Mouse (Mus musculus) midbrain, embryonic 16.5 days (tissue): ENCODE measurements around the gene Tns3. TPM values are rescaled to one million over a fixed set of nuclear protein-coding genes. Genes with fewer than 3 reads are reported as not detected.

ENCODE experiments used
- ATAC-seq: fragments of 200-750 bp; cut with Nextera tagmentation; 2 replicates; pipeline ENCODE4 v1.8.0; 2017; ENCODE audit warnings: moderate TSS enrichment
- H3K27ac ChIP-seq: fragments of 300-500 bp; sonication (generic); 2 replicates; pipeline ENCODE4 v1.5.1; 2014; ENCODE audit warnings: mild to moderate bottlenecking, low read length, mixed read lengths
- H3K27me3 ChIP-seq: fragments of 300-500 bp; sonication (generic); 2 replicates; pipeline ENCODE4 v1.6.1; 2014; ENCODE audit warnings: low read depth, low read length, mixed read lengths; ENCODE audit not compliant: control insufficient read depth, insufficient read depth
- H3K36me3 ChIP-seq: fragments of 300-500 bp; sonication (generic); 2 replicates; pipeline ENCODE4 v1.6.1; 2014; ENCODE audit warnings: mild to moderate bottlenecking, low read length, moderate library complexity, mixed read lengths; ENCODE audit not compliant: control insufficient read depth, insufficient read depth
- H3K4me1 ChIP-seq: fragments of 300-500 bp; sonication (generic); 2 replicates; pipeline ENCODE4 v1.6.1; 2014; ENCODE audit warnings: mild to moderate bottlenecking, low read length, mixed read lengths; ENCODE audit not compliant: control insufficient read depth, insufficient read depth
- H3K4me2 ChIP-seq: fragments of 300-500 bp; sonication (generic); 2 replicates; pipeline ENCODE4 v1.6.1; 2014; ENCODE audit warnings: mild to moderate bottlenecking, low read length, mixed read lengths
- H3K4me3 ChIP-seq: fragments of 300-500 bp; sonication (generic); 2 replicates; pipeline ENCODE4 v1.5.1; 2014; ENCODE audit warnings: low read depth, mild to moderate bottlenecking, low read length, moderate library complexity, mixed read lengths
- H3K9ac ChIP-seq: fragments of 300-500 bp; sonication (generic); 2 replicates; pipeline ENCODE4 v1.6.1; 2014; ENCODE audit warnings: low read depth, low read length, mixed read lengths
- H3K9me3 ChIP-seq: fragments of 300-500 bp; sonication (generic); replicated peaks from 2 replicates; pipeline ENCODE4 v1.6.1; 2014; ENCODE audit warnings: mild to moderate bottlenecking, low read length, mixed read lengths; ENCODE audit not compliant: control insufficient read depth, poor library complexity, severe bottlenecking
- WGBS: fragments of 180-500 bp; shearing (Covaris S2); extraction: QIAGEN DNeasy Blood & Tissue Kit; methylation state at CpG from one replicate; pipeline ENCODE4 v1.1.7; 2014; 5-methylcytosine and 5-hydroxymethylcytosine counted together
- polyA plus RNA-seq: library from polyadenylated mRNA; unstranded; fragments of >200 nt; fragmentation: Nextera tagmentation; extraction: Ambion mirVana; gene quantifications from 2 replicates; pipeline ENCODE4 v1.2.1, GENCODE M21; 2015

The Tns3 gene
- polyA plus RNA-seq, 1 experiment from 2014 or later, result 5.3 TPM

DNA sequence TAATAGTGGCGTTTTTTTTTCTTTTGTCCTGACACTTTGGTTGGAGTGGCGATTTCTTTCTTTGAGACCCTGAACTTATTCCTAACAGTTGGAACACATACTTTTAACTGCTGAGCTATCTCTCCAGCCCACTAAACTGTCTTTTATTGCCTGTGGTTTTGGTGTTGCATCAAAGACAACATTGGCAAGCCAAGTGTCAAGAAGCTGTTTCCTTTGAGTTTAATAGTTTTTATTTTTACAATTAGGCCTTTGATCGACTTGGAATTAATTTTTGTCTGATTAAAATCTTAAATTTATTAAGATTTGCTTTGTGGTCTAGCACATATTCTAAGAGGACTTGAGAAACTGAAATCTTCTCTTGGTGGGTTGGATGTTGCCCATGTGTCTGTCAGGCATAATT, 33.3 kb upstream of the Tns3 start:
- H3K4me2 ChIP-seq, result no peak overlapping the region
- peaks cover 6% of the 10 kb centered on the region; the same call in 1 of the 2 replicates for H3K4me1 ChIP-seq
- ATAC-seq, result no peak
- no peak overlapping the region for H3K27ac ChIP-seq
- no peak overlapping the region for H3K4me3 ChIP-seq
- H3K36me3 ChIP-seq, result no peaks in the 10 kb centered on the region
- 94% methylated on average over 3 of the region's 3 CpGs for WGBS
- H3K9ac ChIP-seq, result no peak overlapping the region
- no peaks in the 10 kb centered on the region for H3K27me3 ChIP-seq
- no peaks in the 10 kb centered on the region for H3K9me3 ChIP-seq

DNA sequence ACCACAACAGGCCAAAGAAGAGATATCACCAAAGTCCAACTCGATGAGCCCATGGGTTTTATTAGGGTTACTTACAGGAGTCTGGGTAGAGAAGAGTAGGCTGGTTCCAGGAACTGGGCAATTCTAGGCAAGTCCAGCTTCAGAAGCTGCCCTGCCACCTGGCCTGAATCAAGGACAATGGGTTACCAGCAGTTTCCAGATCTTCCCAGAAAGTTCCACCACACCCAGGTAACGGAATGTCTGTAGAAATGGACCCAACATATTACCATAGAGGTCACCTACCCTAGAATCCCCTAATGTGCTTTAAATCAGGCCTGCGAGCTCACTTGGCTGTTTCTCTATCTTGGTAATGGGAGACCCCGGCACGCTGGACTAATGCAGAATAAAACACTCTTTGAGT, 29.8 kb upstream of the Tns3 start:
- no peak overlapping the region for H3K4me3 ChIP-seq
- no peak overlapping the region for H3K9ac ChIP-seq
- ATAC-seq, result no peak
- H3K4me2 ChIP-seq, result no peak overlapping the region
- no peaks in the 10 kb centered on the region for H3K27me3 ChIP-seq
- H3K9me3 ChIP-seq, result no peaks in the 10 kb centered on the region
- no peak overlapping the region for H3K27ac ChIP-seq
- 96% methylated on average over 5 of the region's 5 CpGs for WGBS
- no peaks in the 10 kb centered on the region for H3K36me3 ChIP-seq
- peaks cover 11% of the 10 kb centered on the region; the same call in 1 of the 2 replicates for H3K4me1 ChIP-seq

DNA sequence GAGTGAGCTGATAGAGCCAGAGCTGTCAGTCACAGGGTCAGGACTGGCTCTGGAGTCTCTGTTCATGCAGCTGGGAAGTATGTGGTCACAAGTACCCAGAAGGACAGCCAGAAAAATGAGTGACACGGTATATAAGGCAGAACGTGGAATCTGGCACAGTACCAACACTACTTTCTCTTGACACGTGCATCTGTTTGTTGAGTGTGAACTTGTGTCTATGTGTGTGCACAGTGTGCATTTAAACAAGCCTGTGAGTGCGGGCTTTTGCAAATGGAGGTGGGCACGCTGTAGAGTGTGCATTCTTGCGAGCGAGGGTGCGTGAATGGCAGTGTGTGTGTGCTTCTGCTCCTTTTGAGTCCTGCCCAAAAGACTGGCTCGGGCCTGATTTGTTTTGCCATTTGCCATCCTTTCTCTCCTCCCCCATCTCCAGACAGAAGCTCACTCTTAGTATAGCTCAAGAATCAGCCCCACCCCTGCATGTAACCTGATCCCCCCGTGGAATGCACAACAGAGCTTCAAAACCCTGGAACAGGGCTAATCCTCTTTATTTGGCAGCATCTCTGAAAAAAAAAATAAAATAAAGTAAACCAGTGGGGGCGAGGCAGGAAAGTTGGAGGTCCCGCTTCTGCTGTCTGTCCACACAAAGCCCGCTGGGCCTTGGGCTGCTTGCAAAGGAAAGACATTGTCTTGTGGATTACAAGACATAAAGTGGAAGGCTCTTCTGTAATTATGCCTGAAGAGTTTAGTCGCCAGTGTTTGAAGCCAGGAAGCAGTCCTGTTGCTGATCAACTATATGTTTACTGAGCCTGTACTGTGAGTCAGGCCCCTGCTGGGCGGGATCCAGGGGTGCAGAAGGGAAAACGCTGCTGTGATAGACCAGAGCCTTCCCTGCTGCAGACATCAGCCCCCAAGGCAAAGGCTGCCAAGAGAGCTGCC, 28.5 kb upstream of the Tns3 start:
- H3K27me3 ChIP-seq, result no peaks in the 10 kb centered on the region
- peak; percentile 77 for ATAC-seq
- no peak overlapping the region for H3K9ac ChIP-seq
- 5% methylated on average over 16 of the region's 16 CpGs for WGBS
- H3K36me3 ChIP-seq, result no peaks in the 10 kb centered on the region
- peaks cover 11% of the 10 kb centered on the region; the same call in 1 of the 2 replicates for H3K4me1 ChIP-seq
- no peaks in the 10 kb centered on the region for H3K9me3 ChIP-seq
- peak overlapping the region; percentile 7; the same call in 1 of the 2 replicates for H3K4me2 ChIP-seq
- no peak overlapping the region for H3K4me3 ChIP-seq
- no peak overlapping the region for H3K27ac ChIP-seq

DNA sequence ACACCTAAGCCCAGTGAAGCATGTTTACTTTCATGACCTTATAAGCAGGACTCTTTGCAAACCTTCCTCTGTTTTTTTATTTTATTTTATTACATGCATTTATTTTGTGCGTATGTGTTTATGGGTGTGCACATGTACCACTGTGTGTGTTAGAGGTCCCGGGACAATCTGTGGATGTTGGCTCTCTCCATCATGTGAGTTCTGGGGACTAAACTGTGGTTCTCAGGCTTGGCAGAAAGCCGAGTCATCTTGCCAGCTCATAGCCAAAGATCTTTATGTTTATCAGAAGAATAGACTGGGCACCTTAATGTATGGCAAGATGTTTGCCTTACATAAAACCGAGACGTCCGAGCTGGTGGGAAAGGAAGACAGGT, 27.8 kb upstream of the Tns3 start:
- no peak overlapping the region for H3K4me2 ChIP-seq
- no peak for ATAC-seq
- H3K27me3 ChIP-seq, result no peaks in the 10 kb centered on the region
- 51% methylated on average over 6 of the region's 6 CpGs for WGBS
- no peak overlapping the region for H3K27ac ChIP-seq
- no peak overlapping the region for H3K4me3 ChIP-seq
- H3K9me3 ChIP-seq, result no peaks in the 10 kb centered on the region
- H3K9ac ChIP-seq, result no peak overlapping the region
- H3K36me3 ChIP-seq, result no peaks in the 10 kb centered on the region
- H3K4me1 ChIP-seq, result peaks cover 11% of the 10 kb centered on the region; the same call in 1 of the 2 replicates

DNA sequence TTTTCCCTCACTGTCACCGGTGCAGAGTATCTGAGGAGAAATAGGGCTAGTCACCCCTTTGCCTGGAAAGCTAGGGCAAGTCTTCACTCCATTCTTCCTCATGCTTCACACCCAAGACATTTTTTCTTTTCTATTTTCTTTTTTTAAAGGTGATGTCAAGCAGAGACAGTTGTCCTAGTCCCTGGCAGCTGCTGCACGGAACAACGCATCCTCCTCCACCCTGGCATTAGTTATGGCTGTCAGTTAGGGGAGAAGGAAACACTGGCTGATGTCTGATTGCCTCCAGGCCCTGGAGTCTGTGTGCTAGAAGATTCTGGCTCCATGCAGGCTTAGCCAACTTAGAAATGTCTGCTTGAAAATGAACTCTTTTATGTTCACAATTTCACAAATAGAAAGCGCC, 27.3 kb upstream of the Tns3 start:
- 53% methylated on average over 4 of the region's 4 CpGs for WGBS
- no peak for ATAC-seq
- no peak overlapping the region for H3K27ac ChIP-seq

DNA sequence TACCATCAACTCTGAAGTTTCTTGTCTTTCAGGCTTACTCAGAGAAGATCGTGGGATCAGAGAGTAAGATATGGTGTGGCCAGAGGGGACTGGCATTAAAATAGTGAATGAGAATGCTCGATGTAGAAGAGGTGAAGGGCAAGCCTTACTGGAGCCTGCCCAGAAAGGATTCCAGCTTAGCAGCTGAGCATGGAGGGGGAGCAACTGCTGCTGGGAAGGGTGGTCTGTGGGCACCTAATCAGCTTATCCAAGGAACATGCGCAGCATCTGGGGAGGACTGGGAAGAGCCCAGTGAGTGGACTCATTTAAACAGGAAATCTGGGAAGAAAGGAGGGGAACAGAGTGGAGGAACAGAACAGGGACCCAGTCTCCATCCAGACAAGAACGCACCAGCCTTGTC, 26.3 kb upstream of the Tns3 start:
- Histone ChIP-seq H3K9ac (no peak overlapping the region), H3K4me2 (no peak overlapping the region), H3K27me3 (no peaks in the 10 kb centered on the region), H3K4me3 (no peak overlapping the region), H3K27ac (no peak overlapping the region), H3K4me1 (peaks cover 11% of the 10 kb centered on the region; the same call in 1 of the 2 replicates), H3K36me3 (no peaks in the 10 kb centered on the region), H3K9me3 (no peaks in the 10 kb centered on the region)
- no peak for ATAC-seq
- 47% methylated on average over 4 of the region's 4 CpGs for WGBS

More for the DNA sequence above, 27.3 kb upstream of the Tns3 start:
- Histone ChIP-seq H3K4me1 (peaks cover 11% of the 10 kb centered on the region; the same call in 1 of the 2 replicates), H3K27me3 (no peaks in the 10 kb centered on the region), H3K9ac (no peak overlapping the region), H3K4me2 (no peak overlapping the region), H3K4me3 (no peak overlapping the region), H3K9me3 (no peaks in the 10 kb centered on the region), H3K36me3 (no peaks in the 10 kb centered on the region)

DNA sequence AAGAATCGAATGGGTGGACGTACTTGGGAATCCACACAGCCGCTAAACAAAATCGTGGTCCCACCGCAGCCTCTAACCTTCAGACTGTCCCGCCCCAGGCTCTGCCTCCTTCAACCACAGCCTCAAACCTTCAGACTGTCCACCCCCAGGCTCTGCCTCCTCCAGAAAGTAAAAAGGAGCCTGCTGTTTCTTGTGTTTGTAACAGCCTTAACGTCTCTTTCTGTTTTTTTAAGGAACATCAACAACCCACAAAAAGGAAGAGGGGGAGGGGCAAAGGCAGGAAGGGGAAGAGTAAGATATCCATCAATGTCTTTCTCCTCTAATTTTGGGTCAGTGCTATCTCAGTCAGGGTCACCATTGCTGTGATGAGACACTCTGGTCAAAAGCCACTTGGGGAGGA, 25.2 kb upstream of the Tns3 start:
- no peak overlapping the region for H3K27ac ChIP-seq
- ATAC-seq, result no peak
- no peak overlapping the region for H3K4me3 ChIP-seq
- no peaks in the 10 kb centered on the region for H3K36me3 ChIP-seq
- H3K9ac ChIP-seq, result no peak overlapping the region
- H3K4me2 ChIP-seq, result no peak overlapping the region
- no peaks in the 10 kb centered on the region for H3K27me3 ChIP-seq
- WGBS, result 87% methylated on average over 7 of the region's 7 CpGs
- H3K4me1 ChIP-seq, result peaks cover 11% of the 10 kb centered on the region; the same call in 1 of the 2 replicates
- H3K9me3 ChIP-seq, result no peaks in the 10 kb centered on the region

DNA sequence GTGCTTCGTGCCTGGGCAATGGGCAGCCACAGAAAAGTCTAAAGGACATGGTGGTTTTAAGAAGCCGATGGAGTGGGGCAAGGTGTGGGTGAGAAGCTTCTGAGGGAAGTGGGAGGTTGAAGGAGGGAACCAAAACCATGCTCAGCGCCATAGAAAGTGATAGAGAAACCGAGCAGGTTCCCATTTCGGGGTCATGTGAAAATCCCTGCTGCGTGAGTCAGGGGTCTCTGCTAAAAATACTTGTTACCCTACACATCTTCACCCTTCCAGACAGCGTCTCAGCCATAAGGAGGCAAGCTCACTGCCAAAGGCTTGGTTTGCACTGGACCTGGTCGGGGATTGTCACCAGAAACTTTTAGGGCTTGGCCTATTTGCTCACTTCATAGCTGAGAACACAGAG, 24.6 kb upstream of the Tns3 start:
- Histone ChIP-seq H3K4me3 (no peak overlapping the region), H3K9ac (no peak overlapping the region), H3K4me1 (peaks cover 11% of the 10 kb centered on the region; the same call in 1 of the 2 replicates), H3K36me3 (no peaks in the 10 kb centered on the region), H3K9me3 (no peaks in the 10 kb centered on the region), H3K27me3 (no peaks in the 10 kb centered on the region), H3K4me2 (no peak overlapping the region), H3K27ac (no peak overlapping the region)
- WGBS, result 95% methylated on average over 8 of the region's 8 CpGs
- no peak for ATAC-seq

DNA sequence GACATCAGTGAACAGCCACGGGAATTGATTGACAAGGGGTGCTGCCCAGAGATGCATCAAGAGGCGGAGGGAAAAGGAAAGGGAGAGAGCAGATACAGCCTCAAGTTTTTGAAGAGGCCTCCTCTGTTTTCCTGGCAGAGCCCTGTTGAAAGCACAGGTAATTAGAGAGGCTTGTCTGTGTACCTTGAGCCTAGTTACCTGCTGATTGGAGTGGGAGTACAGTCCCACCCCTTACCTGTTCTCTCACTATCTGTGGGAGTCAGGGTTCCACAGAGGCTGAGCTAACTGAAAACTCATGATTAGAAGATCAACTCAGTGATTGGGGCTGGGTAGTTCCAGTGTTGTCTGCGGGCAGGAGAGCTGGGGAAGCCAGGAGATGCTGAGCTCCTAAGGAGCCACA, 22.2 kb upstream of the Tns3 start:
- WGBS, result 79% methylated on average over 3 of the region's 3 CpGs
- ATAC-seq, result no peak
- Histone ChIP-seq H3K9me3 (no peaks in the 10 kb centered on the region), H3K9ac (no peak overlapping the region), H3K27me3 (no peaks in the 10 kb centered on the region), H3K27ac (no peak overlapping the region), H3K4me2 (no peak overlapping the region), H3K4me3 (no peak overlapping the region), H3K36me3 (no peaks in the 10 kb centered on the region), H3K4me1 (no peaks in the 10 kb centered on the region)
